Mouse (Mus musculus): ENCODE measurements around the gene Nkx2-4. TPM values are rescaled to one million over a fixed set of nuclear protein-coding genes. Genes with fewer than 3 reads are reported as not detected.

The Nkx2-4 gene
- polyA plus RNA-seq, 1 experiment from 2014 or later: not detected

DNA sequence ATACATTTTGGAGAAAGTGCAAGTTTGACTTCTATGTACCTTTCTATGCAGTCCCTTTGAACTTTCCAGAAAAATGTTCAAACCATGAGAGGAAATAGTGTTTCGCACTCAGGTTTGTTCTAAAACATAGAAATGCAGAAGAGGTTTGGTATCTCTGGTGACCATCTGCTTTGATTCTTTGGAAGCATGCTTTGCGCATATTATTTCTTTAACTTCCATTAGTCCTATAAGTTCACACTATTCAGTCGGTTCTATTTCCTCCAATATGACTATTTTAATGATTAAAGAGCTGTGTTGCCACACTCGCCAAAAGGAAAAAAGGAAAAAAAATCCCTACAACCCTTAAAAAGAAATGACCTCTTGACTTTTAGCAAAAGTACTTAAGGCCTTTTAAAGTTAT is 2.9 kb downstream of the Nkx2-4 start:
- whole genome bisulfite sequencing: 64% methylated on average over 4 of the region's 4 CpGs
- no peak for ATAC-seq (ENCODE audit: insufficient number of reproducible peaks, low FRiP score, low TSS enrichment, low read depth)
- H3K4me2 ChIP-seq (ENCODE audit: low read depth, severe bottlenecking): no peak overlapping the region

DNA sequence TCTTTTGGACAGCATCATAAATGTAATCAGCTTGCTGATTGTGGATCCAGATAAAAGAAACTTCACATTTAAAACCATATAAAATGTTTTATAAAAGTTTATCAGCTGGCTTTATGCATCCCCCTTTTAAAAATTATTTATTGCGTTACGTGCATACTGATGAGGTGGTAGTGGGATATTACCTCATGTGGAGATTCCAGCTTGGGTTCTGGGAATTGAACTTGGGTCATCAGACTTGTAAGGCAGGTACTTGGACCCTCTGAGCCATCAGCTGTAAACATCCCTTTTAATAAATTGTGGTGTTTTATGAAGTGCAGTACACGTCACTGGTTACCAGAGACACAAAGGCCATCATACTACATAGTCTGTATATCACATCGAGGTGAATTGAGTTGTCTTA is 10.8 kb downstream of the Nkx2-4 start:
- DNase-seq (ENCODE audit: low spot score): no peak
- Histone ChIP-seq H3K4me3 (ENCODE audit: low read depth, low read length) (no peak overlapping the region), H3K36me3 (ENCODE audit: control insufficient read depth, insufficient read depth, low read length) (no peaks in the 10 kb centered on the region; the same call in 1 of the 2 replicates), H3K4me1 (ENCODE audit: control insufficient read depth, insufficient read depth, low read length) (no peaks in the 10 kb centered on the region), H3K4me2 (ENCODE audit: low read depth, severe bottlenecking) (no peak overlapping the region), H3K9me3 (ENCODE audit: control insufficient read depth, low read length) (no peaks in the 10 kb centered on the region), H3K27ac (replicated peaks; ENCODE audit: low read depth, low read length) (no peak overlapping the region), H3K27me3 (ENCODE audit: control insufficient read depth, insufficient read depth, low read length) (no peaks in the 10 kb centered on the region), H3K9ac (ENCODE audit: low read length) (no peak overlapping the region)
- WGBS: 90% methylated on average over 4 of the region's 4 CpGs
- ATAC-seq (ENCODE audit: insufficient number of reproducible peaks, low FRiP score, low TSS enrichment, low read depth): no peak

More for the DNA sequence above, 2.9 kb downstream of the Nkx2-4 start:
- Histone ChIP-seq H3K4me3 (ENCODE audit: low read depth, low read length) (no peak overlapping the region), H3K27me3 (ENCODE audit: control insufficient read depth, insufficient read depth, low read length) (peaks cover 44% of the 10 kb centered on the region), H3K9ac (ENCODE audit: low read length) (no peak overlapping the region), H3K36me3 (ENCODE audit: control insufficient read depth, insufficient read depth, low read length) (no peaks in the 10 kb centered on the region), H3K27ac (replicated peaks; ENCODE audit: low read depth, low read length) (no peak overlapping the region), H3K4me1 (ENCODE audit: control insufficient read depth, insufficient read depth, low read length) (peaks cover 3% of the 10 kb centered on the region; the same call in 1 of the 2 replicates), H3K9me3 (ENCODE audit: control insufficient read depth, low read length) (no peaks in the 10 kb centered on the region)
- no peak for DNase-seq (ENCODE audit: low spot score)

DNA sequence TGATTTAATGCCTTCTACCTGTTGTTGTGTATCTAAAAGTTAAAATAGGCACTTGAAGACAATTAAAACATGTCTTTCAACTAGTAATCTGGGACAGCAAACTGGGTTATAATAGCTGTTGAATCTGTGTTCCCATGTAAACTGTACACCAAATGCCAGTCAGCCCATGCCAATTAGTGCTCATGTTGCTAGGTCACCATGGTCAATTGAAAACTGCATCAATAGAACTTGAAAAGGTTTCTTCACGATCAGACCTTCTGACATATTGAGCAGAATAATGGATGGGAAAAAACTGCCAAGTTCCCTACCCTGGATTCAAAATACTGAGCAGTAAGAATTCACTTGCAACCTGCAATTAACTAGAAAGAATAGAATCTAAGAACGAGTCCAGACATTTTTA is 11.3 kb downstream of the Nkx2-4 start:
- H3K9ac ChIP-seq (ENCODE audit: low read length): no peak overlapping the region
- H3K27me3 ChIP-seq (ENCODE audit: control insufficient read depth, insufficient read depth, low read length): no peaks in the 10 kb centered on the region
- no peak for ATAC-seq (ENCODE audit: insufficient number of reproducible peaks, low FRiP score, low TSS enrichment, low read depth)
- WGBS: 77% methylated on average over 2 of the region's 2 CpGs
- no peaks in the 10 kb centered on the region for H3K4me1 ChIP-seq (ENCODE audit: control insufficient read depth, insufficient read depth, low read length)
- H3K9me3 ChIP-seq (ENCODE audit: control insufficient read depth, low read length): no peaks in the 10 kb centered on the region
- H3K36me3 ChIP-seq (ENCODE audit: control insufficient read depth, insufficient read depth, low read length): no peaks in the 10 kb centered on the region; the same call in 1 of the 2 replicates
- DNase-seq (ENCODE audit: low spot score): no peak
- H3K27ac ChIP-seq (replicated peaks; ENCODE audit: low read depth, low read length): no peak overlapping the region
- H3K4me2 ChIP-seq (ENCODE audit: low read depth, severe bottlenecking): no peak overlapping the region
- H3K4me3 ChIP-seq (ENCODE audit: low read depth, low read length): no peak overlapping the region

DNA sequence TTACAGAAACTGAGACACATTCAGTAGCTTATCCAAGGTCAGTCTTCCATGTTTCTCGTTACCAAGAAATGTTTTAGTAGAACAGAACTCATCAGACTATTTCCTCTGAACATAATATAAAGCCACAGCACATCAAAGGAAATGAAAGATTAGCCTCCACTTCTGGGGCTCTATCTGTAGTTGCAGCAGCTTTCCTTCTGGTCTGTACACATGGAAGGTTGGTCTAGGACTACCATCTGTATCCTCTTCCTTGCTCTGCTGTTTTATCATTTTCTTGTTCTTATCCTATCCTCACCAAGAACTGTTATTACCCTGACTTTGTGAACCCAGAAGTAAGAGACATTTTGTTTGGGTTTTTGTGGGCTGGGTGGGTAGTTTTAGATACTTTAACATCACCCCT is 14.9 kb downstream of the Nkx2-4 start:
- ATAC-seq (ENCODE audit: insufficient number of reproducible peaks, low FRiP score, low TSS enrichment, low read depth) (no peak), DNase-seq (ENCODE audit: low spot score) (no peak)
- Histone ChIP-seq H3K9me3 (ENCODE audit: control insufficient read depth, low read length) (no peaks in the 10 kb centered on the region), H3K27me3 (ENCODE audit: control insufficient read depth, insufficient read depth, low read length) (no peaks in the 10 kb centered on the region), H3K4me1 (ENCODE audit: control insufficient read depth, insufficient read depth, low read length) (no peaks in the 10 kb centered on the region), H3K36me3 (ENCODE audit: control insufficient read depth, insufficient read depth, low read length) (no peaks in the 10 kb centered on the region; the same call in 1 of the 2 replicates), H3K4me2 (ENCODE audit: low read depth, severe bottlenecking) (no peak overlapping the region), H3K4me3 (ENCODE audit: low read depth, low read length) (no peak overlapping the region), H3K9ac (ENCODE audit: low read length) (no peak overlapping the region), H3K27ac (replicated peaks; ENCODE audit: low read depth, low read length) (no peak overlapping the region)
- 92% methylated on average over 1 of the region's 1 CpGs for WGBS

DNA sequence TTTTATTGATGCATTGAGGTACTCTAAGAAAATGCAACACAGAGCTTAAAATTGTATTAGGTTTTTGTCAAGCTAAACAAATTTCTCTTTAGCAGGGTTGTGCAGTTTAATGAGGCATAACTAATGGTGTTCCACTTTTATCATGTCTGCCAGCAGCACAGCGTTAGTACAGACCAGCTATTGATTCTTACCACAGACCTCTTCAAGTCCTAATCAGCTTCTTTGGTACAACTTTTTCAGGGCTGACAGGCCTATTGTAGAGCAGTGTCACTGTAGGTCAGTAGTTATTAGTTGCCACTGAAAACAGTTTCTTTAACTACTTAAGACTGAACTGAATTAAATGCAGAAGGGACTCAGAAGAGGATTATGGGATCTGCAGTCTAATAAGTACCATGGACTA is 16.2 kb downstream of the Nkx2-4 start:
- Histone ChIP-seq H3K9me3 (ENCODE audit: control insufficient read depth, low read length) (no peaks in the 10 kb centered on the region), H3K27me3 (ENCODE audit: control insufficient read depth, insufficient read depth, low read length) (no peaks in the 10 kb centered on the region), H3K4me3 (ENCODE audit: low read depth, low read length) (no peak overlapping the region), H3K9ac (ENCODE audit: low read length) (no peak overlapping the region), H3K36me3 (ENCODE audit: control insufficient read depth, insufficient read depth, low read length) (no peaks in the 10 kb centered on the region), H3K27ac (replicated peaks; ENCODE audit: low read depth, low read length) (no peak overlapping the region), H3K4me1 (ENCODE audit: control insufficient read depth, insufficient read depth, low read length) (no peaks in the 10 kb centered on the region), H3K4me2 (ENCODE audit: low read depth, severe bottlenecking) (no peak overlapping the region)
- DNase-seq (ENCODE audit: low spot score) (no peak), ATAC-seq (ENCODE audit: insufficient number of reproducible peaks, low FRiP score, low TSS enrichment, low read depth) (no peak)
- 71% methylated on average over 1 of the region's 1 CpGs for whole genome bisulfite sequencing

DNA sequence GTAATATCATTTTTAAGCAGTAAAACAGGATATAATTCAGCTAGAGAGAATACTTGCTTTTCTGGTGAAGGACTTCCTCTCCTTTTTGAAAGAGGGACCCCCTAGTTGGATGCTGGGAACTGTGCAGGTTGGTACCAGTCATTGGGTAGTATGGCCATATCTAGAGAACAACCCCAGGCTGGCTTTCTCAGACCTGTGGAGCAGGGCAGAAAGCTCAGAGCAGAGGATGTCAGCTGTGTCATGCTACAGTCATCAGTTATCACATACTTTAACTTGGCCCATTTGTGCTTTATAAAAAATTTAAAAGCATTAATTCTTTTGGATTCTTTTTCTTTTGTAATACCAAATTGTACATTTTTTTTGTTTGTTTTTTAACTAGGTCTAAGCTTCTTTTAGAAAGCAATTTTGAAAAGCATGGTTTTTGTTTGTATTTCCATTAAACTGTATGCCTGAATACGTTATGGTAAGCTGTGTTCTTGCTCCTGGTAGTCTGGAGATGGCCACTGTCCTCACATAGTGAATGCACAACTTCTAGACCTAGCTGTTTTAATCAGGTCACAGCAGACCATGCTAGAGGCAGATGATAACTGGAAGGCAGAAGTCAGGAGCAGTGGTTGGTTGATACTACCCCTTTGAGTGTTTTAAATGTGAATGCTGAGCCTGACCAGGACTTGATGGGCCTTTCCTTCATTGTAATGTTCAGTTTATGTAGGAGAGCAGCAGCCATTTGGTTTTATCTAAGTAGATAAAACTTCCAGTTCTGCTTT is 17.6 kb downstream of the Nkx2-4 start:
- H3K4me2 ChIP-seq (ENCODE audit: low read depth, severe bottlenecking): no peak overlapping the region
- no peak overlapping the region for H3K9ac ChIP-seq (ENCODE audit: low read length)
- H3K27me3 ChIP-seq (ENCODE audit: control insufficient read depth, insufficient read depth, low read length): no peaks in the 10 kb centered on the region
- no peaks in the 10 kb centered on the region for H3K4me1 ChIP-seq (ENCODE audit: control insufficient read depth, insufficient read depth, low read length)
- no peak overlapping the region for H3K4me3 ChIP-seq (ENCODE audit: low read depth, low read length)
- no peak for DNase-seq (ENCODE audit: low spot score)
- no peaks in the 10 kb centered on the region for H3K36me3 ChIP-seq (ENCODE audit: control insufficient read depth, insufficient read depth, low read length)
- no peak for ATAC-seq (ENCODE audit: insufficient number of reproducible peaks, low FRiP score, low TSS enrichment, low read depth)
- 87% methylated on average over 1 of the region's 1 CpGs for WGBS
- no peak overlapping the region for H3K27ac ChIP-seq (replicated peaks; ENCODE audit: low read depth, low read length)
- no peaks in the 10 kb centered on the region for H3K9me3 ChIP-seq (ENCODE audit: control insufficient read depth, low read length)

- H3K9ac ChIP-seq (ENCODE audit: low read length): no peak overlapping the region
- H3K9me3 ChIP-seq (ENCODE audit: control insufficient read depth, low read length): no peaks in the 10 kb centered on the region
- 90% methylated on average over 2 of the region's 2 CpGs for WGBS
- no peaks in the 10 kb centered on the region; the same call in 1 of the 2 replicates for H3K36me3 ChIP-seq (ENCODE audit: control insufficient read depth, insufficient read depth, low read length)
- H3K27ac ChIP-seq (replicated peaks; ENCODE audit: low read depth, low read length): no peak overlapping the region
- H3K4me3 ChIP-seq (ENCODE audit: low read depth, low read length): no peak overlapping the region
- no peak for DNase-seq (ENCODE audit: low spot score)
- ATAC-seq (ENCODE audit: insufficient number of reproducible peaks, low FRiP score, low TSS enrichment, low read depth): no peak
- H3K27me3 ChIP-seq (ENCODE audit: control insufficient read depth, insufficient read depth, low read length): no peaks in the 10 kb centered on the region
- H3K4me2 ChIP-seq (ENCODE audit: low read depth, severe bottlenecking): no peak overlapping the region
- H3K4me1 ChIP-seq (ENCODE audit: control insufficient read depth, insufficient read depth, low read length): no peaks in the 10 kb centered on the region
These were observed 31.9 kb downstream of the Nkx2-4 start for GRCm38 (mm10) chr2:147053229-147053892.

GRCm38 (mm10) chr2:147047051-147047450 is 38.2 kb downstream of the Nkx2-4 start:
- 92% methylated on average over 3 of the region's 3 CpGs for WGBS
- no peaks in the 10 kb centered on the region; the same call in 1 of the 2 replicates for H3K36me3 ChIP-seq (ENCODE audit: control insufficient read depth, insufficient read depth, low read length)
- ATAC-seq (ENCODE audit: insufficient number of reproducible peaks, low FRiP score, low TSS enrichment, low read depth): no peak

More at GRCm38 (mm10) chr2:147047051-147047450, 38.2 kb downstream of the Nkx2-4 start:
- H3K4me2 ChIP-seq (ENCODE audit: low read depth, severe bottlenecking): no peak overlapping the region
- H3K4me1 ChIP-seq (ENCODE audit: control insufficient read depth, insufficient read depth, low read length): no peaks in the 10 kb centered on the region
- no peaks in the 10 kb centered on the region for H3K27me3 ChIP-seq (ENCODE audit: control insufficient read depth, insufficient read depth, low read length)
- no peak overlapping the region for H3K27ac ChIP-seq (replicated peaks; ENCODE audit: low read depth, low read length)
- H3K9ac ChIP-seq (ENCODE audit: low read length): no peak overlapping the region
- no peaks in the 10 kb centered on the region for H3K9me3 ChIP-seq (ENCODE audit: control insufficient read depth, low read length)
- no peak for DNase-seq (ENCODE audit: low spot score)
- no peak overlapping the region for H3K4me3 ChIP-seq (ENCODE audit: low read depth, low read length)
